Mouse (Mus musculus): ENCODE measurements around the gene Ubr4.

GRCm38 (mm10) chr4:139535127-139535695, 182.8 kb downstream of the Ubr4 start:
- TF ChIP-seq CTCF (IDR thresholded peaks at IDR 0.05; ENCODE audit: control insufficient read depth, insufficient read depth, low read length): no peak
- TF ChIP-seq POLR2A (IDR thresholded peaks at IDR 0.05; ENCODE audit: borderline replicate concordance, control insufficient read depth, low read depth, low read length): no peak

Measured in bone marrow, adult 2 months (tissue).